Mouse (Mus musculus) E14TG2a.4 (cell line): ENCODE results near the gene Retreg3.

ENCODE experiments used
- CTCF ChIP-seq: conservative IDR thresholded peaks from 2 replicates; pipeline ENCODE4 v1.5.1; 2014; ENCODE audit warnings: low read length
- POU5F1 ChIP-seq: IDR thresholded peaks from 2 replicates; pipeline ENCODE4 v1.6.1; 2014; ENCODE audit warnings: low read length, borderline replicate concordance

DNA sequence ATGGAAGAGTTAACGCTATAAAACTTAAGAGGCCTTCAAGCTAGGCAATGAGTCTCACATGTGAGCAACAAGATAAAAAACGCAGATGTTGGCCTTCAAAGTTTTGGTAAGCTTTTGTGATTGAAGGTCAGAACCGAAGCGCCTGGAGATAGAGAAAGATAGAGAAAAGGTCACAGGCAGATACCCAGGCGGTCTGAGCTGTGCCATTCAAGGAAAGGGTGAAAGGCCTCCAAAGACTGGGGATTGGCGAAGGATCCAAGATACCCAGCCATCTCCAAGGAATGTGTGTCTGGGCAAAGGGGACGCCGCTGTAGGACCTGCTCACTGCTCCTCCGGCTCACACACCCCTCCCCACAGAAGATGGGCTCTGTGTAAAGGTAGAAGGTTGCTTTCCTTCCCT is 54.7 kb downstream of the Retreg3 start:
- TF ChIP-seq CTCF, result no peak
- TF ChIP-seq POU5F1, result no peak
